Mouse (Mus musculus): ENCODE data around the gene Dhx40. TPM values are rescaled to one million over a fixed set of nuclear protein-coding genes. Genes with fewer than 3 reads are reported as not detected.
A peak's percentile ranks its signal among the peaks of the same experiment; 100 is the strongest.

The Dhx40 gene
- total and polyA plus RNA-seq, 2 experiments from 2014 or later = 12.0 to 12.5 TPM

DNA sequence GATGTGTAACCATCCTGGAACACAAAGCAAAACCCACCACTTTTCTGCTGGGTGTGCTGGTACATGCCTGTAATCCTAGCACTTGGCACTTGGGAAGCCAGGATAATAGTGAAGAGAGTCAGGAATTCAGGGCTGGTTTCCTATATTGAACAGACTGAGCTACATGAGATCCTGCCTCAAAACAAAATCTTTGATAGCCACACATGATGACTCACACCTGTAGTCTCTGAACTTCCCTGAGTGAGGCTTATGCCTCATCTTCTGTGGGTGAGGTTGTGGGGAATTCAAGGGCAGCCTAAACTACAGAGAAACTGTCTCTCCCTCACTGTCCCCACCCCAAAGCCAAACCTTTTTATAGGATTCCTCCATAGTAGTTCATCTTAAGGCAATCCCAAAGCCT, 47.2 kb downstream of the Dhx40 start:
- Histone ChIP-seq H3K36me3 (ENCODE audit: insufficient read depth, low read length) (no peaks in the 10 kb centered on the region), H3K9ac (replicated peaks; ENCODE audit: low read length) (no peak overlapping the region), H3K9me3 (ENCODE audit: low read length) (no peaks in the 10 kb centered on the region), H3K4me3 (ENCODE audit: low read length) (no peak overlapping the region), H3K4me1 (ENCODE audit: insufficient read depth, low read length) (peaks cover 8% of the 10 kb centered on the region), H3K27ac (no peak overlapping the region), H3K27me3 (ENCODE audit: insufficient read depth, low read length) (no peaks in the 10 kb centered on the region), H3K4me2 (ENCODE audit: low read depth, low read length) (no peak overlapping the region)
- no peak for DNase-seq (ENCODE audit: low spot score)
- no peak for TF ChIP-seq CTCF (IDR thresholded peaks at IDR 0.05; ENCODE audit: low read depth)
- ATAC-seq = no peak

DNA sequence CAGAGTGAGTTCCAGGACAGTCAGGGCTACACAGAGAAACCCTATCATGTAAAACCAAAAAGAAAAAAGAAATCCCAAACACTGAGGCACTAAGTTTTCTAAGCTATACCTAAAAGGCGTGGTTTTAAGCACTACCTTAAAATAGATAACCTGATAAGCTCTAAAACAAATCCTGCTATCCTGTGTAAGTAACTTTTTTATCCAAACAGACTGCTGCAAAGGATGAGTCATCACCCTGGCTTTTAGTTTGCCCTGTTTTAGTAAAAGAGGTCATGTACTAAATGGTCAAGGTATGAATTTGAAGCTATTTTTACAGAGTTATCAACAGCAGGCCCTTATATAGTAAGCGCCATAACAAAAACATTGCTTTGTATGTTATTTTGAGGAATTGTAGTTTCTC, 47.7 kb downstream of the Dhx40 start:
- H3K4me1 ChIP-seq (ENCODE audit: insufficient read depth, low read length) = peaks cover 12% of the 10 kb centered on the region
- no peak overlapping the region for H3K4me2 ChIP-seq (ENCODE audit: low read depth, low read length)
- ATAC-seq (no peak), DNase-seq (ENCODE audit: low spot score) (no peak)
- no peak overlapping the region for H3K9ac ChIP-seq (replicated peaks; ENCODE audit: low read length)
- TF ChIP-seq CTCF (IDR thresholded peaks at IDR 0.05; ENCODE audit: low read depth) = no peak
- H3K27me3 ChIP-seq (ENCODE audit: insufficient read depth, low read length) = no peaks in the 10 kb centered on the region
- H3K27ac ChIP-seq = no peak overlapping the region
- H3K36me3 ChIP-seq (ENCODE audit: insufficient read depth, low read length) = no peaks in the 10 kb centered on the region
- WGBS = 97% methylated on average over 2 of the region's 2 CpGs
- H3K4me3 ChIP-seq (ENCODE audit: low read length) = no peak overlapping the region
- H3K9me3 ChIP-seq (ENCODE audit: low read length) = no peaks in the 10 kb centered on the region

DNA sequence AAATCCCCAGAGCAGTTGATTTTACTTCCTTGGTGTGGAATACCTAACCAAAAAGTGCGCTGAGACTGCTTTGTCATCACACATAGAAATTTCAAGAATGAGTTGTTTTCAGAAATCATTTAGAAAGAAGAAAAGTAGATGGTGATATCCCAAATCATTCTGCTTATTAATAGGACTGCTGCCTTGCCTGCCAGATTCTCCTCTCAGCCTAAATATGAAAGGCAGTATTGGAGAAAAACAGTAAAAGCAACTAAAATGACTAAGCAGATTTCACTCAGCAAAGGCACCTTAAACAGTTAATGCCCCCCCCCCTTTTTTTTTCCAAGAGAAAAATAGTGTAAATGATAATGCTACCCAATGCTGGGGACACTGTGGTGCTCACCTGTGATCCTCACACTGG, 48.3 kb downstream of the Dhx40 start:
- peak overlapping the region; percentile 99; the same call in 1 of the 2 replicates for H3K27ac ChIP-seq
- peaks cover 15% of the 10 kb centered on the region for H3K4me1 ChIP-seq (ENCODE audit: insufficient read depth, low read length)
- ATAC-seq (no peak), DNase-seq (ENCODE audit: low spot score) (no peak)
- no peaks in the 10 kb centered on the region for H3K9me3 ChIP-seq (ENCODE audit: low read length)
- H3K4me2 ChIP-seq (ENCODE audit: low read depth, low read length) = 0 out of 2 replicates have a peak overlapping the region, but pooled peaks have one; percentile 98
- TF ChIP-seq CTCF (IDR thresholded peaks at IDR 0.05; ENCODE audit: low read depth) = no peak
- H3K36me3 ChIP-seq (ENCODE audit: insufficient read depth, low read length) = no peaks in the 10 kb centered on the region
- 88% methylated on average over 1 of the region's 1 CpGs for WGBS
- no peak overlapping the region for H3K4me3 ChIP-seq (ENCODE audit: low read length)
- no peak overlapping the region for H3K9ac ChIP-seq (replicated peaks; ENCODE audit: low read length)
- no peaks in the 10 kb centered on the region for H3K27me3 ChIP-seq (ENCODE audit: insufficient read depth, low read length)

DNA sequence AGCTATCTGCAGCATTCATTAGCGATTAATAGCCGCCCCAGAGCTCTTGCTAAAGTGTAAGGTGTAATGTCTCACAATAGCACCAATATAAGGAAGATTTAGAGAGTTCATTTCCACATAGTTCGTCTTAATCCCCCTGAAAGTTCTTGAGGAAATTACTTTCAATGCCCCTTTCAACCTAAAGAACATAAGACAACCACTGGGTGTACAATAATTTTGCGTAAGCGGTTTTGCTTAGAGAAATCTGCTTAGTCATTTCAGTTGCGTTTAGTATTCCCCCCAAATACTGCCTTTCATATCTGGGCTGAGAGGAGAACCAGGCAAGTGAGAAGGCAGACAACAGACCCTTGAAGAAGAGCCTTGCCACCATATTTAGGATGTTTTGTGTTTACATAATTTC, 49.0 kb downstream of the Dhx40 start:
- WGBS = 25% methylated on average over 6 of the region's 6 CpGs
- no peaks in the 10 kb centered on the region for H3K9me3 ChIP-seq (ENCODE audit: low read length)
- H3K4me2 ChIP-seq (ENCODE audit: low read depth, low read length) = peak overlapping the region; percentile 98
- ATAC-seq (no peak), DNase-seq (ENCODE audit: low spot score) (peak; percentile 17)
- peak overlapping the region; percentile 93 for H3K9ac ChIP-seq (replicated peaks; ENCODE audit: low read length)
- H3K27me3 ChIP-seq (ENCODE audit: insufficient read depth, low read length) = no peaks in the 10 kb centered on the region
- no peaks in the 10 kb centered on the region for H3K36me3 ChIP-seq (ENCODE audit: insufficient read depth, low read length)
- H3K27ac ChIP-seq = peak overlapping the region; percentile 99
- H3K4me1 ChIP-seq (ENCODE audit: insufficient read depth, low read length) = peaks cover 15% of the 10 kb centered on the region
- TF ChIP-seq CTCF (IDR thresholded peaks at IDR 0.05; ENCODE audit: low read depth) = no peak
- peak overlapping the region; percentile 100 for H3K4me3 ChIP-seq (ENCODE audit: low read length)

DNA sequence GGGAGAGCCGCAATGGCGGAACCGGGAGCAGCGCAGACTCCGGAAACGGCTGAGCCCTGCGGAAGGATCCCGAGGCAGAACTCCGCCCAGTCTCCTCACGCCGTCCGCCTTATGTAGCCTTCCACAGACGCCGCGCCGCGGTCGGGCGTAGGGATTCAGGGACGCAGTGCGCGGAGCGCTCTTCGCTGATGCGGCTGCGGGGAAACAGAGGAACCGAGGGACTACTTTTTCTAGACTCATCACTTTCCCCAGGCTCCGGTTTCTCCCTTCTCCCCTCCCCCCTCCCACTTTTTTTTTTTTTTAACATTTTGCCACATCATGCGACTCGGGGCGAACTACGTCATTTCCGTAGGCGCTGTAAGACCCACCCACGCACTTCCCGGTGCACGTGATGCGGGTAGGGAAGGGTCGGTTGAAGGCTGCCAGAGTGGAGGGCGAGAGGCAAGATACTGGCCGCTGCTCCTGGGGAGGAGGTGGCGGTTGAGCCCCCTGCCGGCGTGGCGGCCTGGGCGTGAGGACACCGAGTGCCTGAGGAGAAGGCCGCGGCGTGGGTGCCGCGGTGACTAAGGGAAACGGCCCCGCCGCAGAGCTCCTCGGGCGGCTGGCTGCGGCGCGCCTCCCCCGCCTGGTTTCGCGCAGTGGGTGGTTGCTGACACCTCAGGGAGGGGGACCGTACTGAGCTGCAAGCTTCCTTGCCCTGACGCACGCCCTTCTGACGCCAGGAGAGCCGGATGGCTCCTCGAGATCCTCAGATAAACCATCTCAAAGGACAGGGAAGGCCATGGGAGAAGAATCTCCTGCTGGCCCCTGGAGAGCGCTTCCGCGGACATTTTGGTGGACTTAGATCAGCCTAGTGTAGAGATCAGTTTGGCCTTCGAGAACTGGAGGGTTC, 49.8 kb downstream of the Dhx40 start, which contains the start of gene Cltc:
Gene Cltc, minus strand, starts transcription at position 86 of the 892 bp plus-strand sequence.
- DNase-seq (ENCODE audit: low spot score) (peak; percentile 99), ATAC-seq (peak; percentile 97)

DNA sequence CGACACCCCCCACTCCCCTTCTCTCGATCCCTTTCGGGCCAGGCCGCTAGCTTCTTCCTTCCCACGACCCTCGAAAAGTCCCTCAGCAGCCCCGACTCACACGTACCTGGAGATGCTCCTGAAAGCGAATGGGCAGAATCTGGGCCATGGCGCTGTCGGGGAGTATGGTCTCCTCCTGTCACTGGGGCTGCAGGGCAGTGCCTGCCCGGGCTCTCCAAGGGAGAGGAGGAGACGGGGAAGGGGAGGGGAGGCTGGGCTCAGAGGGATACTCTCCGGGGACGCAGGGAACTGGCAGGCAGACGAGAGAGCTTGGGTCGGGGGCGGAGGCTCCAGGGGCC, 50.4 kb downstream of the Dhx40 start:
- Histone ChIP-seq H3K36me3 (ENCODE audit: insufficient read depth, low read length) (no peaks in the 10 kb centered on the region), H3K4me2 (ENCODE audit: low read depth, low read length) (peak overlapping the region; percentile 98), H3K4me1 (ENCODE audit: insufficient read depth, low read length) (peaks cover 15% of the 10 kb centered on the region), H3K27me3 (ENCODE audit: insufficient read depth, low read length) (no peaks in the 10 kb centered on the region), H3K27ac (peak overlapping the region; percentile 99), H3K9me3 (ENCODE audit: low read length) (no peaks in the 10 kb centered on the region), H3K4me3 (ENCODE audit: low read length) (peak overlapping the region; percentile 100), H3K9ac (replicated peaks; ENCODE audit: low read length) (peak overlapping the region; percentile 99)
- WGBS = under 1% methylated on average over 18 of the region's 18 CpGs
- TF ChIP-seq CTCF (IDR thresholded peaks at IDR 0.05; ENCODE audit: low read depth) = no peak
- DNase-seq (ENCODE audit: low spot score) (no peak), ATAC-seq (peak; percentile 71; the same call in 1 of the 2 replicates)

More for the DNA sequence above, 49.8 kb downstream of the Dhx40 start, which contains the start of gene Cltc:
- Histone ChIP-seq H3K36me3 (ENCODE audit: insufficient read depth, low read length) (no peaks in the 10 kb centered on the region), H3K9me3 (ENCODE audit: low read length) (no peaks in the 10 kb centered on the region), H3K4me3 (ENCODE audit: low read length) (peak within 1 kb of the TSS; percentile 100), H3K27me3 (ENCODE audit: insufficient read depth, low read length) (no peaks in the 10 kb centered on the region), H3K4me2 (ENCODE audit: low read depth, low read length) (peak within 1 kb of the TSS; percentile 98), H3K27ac (peak within 1 kb of the TSS; percentile 99), H3K9ac (replicated peaks; ENCODE audit: low read length) (peak within 1 kb of the TSS; percentile 99), H3K4me1 (ENCODE audit: insufficient read depth, low read length) (peaks cover 15% of the 10 kb centered on the region)
- peak; percentile 65 for TF ChIP-seq CTCF (IDR thresholded peaks at IDR 0.05; ENCODE audit: low read depth)
- WGBS = under 1% methylated on average over 73 of the region's 73 CpGs
